Mouse (Mus musculus): ENCODE results near the gene Olfr202.
"Not testable (repeated sequence)": the region's sequence is repeated elsewhere in the genome, so short reads cannot be mapped to it uniquely, and the experiment has no call there.

Gene Olfr202

GRCm38 (mm10) chr16:59286693-59287092 lies at the start of gene Olfr202:
Olfr202 (minus strand) TSS chr16:59286793.
- DNase-seq: no peak

- no peak for DNase-seq
Measured at GRCm38 (mm10) chr16:59331038-59331437, 44.4 kb upstream of the Olfr202 start, which contains the start of gene Olfr205. Olfr205 (minus strand) TSS chr16:59331138.

- DNase-seq: not testable (repeated sequence)
Measured at GRCm38 (mm10) chr16:59323262-59323661, 36.7 kb upstream of the Olfr202 start.

GRCm38 (mm10) chr16:59318148-59318547 lies 31.6 kb upstream of the Olfr202 start, which contains the start of gene Olfr204:
Olfr204 (minus strand) TSS chr16:59318248.
- no peak for DNase-seq

- DNase-seq: no peak
Measured at GRCm38 (mm10) chr16:59298581-59298980, 12.0 kb upstream of the Olfr202 start, which contains the start of gene Olfr203. Olfr203 (plus strand) TSS chr16:59298881.

GRCm38 (mm10) chr16:59287576-59287975 lies 983 bp upstream of the Olfr202 start:
- DNase-seq: not testable (repeated sequence)

GRCm38 (mm10) chr16:59283476-59283875 lies 3.1 kb downstream of the Olfr202 start:
- no peak for DNase-seq

GRCm38 (mm10) chr16:59280542-59280941 lies 6.1 kb downstream of the Olfr202 start:
- no peak for DNase-seq

- not testable (repeated sequence) for DNase-seq
Measured at GRCm38 (mm10) chr16:59272532-59272931, 14.1 kb downstream of the Olfr202 start, which contains the start of gene Olfr201. Olfr201 (minus strand) TSS chr16:59272632.

- not testable (repeated sequence) for DNase-seq
Measured at GRCm38 (mm10) chr16:59269097-59269496, 17.5 kb downstream of the Olfr202 start.

GRCm38 (mm10) chr16:59249684-59250083 lies 36.9 kb downstream of the Olfr202 start:
- no peak for DNase-seq

Measured in cerebellum, adult 9-10 months (tissue).